Mouse (Mus musculus): ENCODE data around the gene Dcp1b. TPM values are rescaled to one million over a fixed set of nuclear protein-coding genes. Genes with fewer than 3 reads are reported as not detected.

The Dcp1b gene
- total and polyA plus RNA-seq, 2 experiments = 2.5 to 4.1 TPM

GRCm38 (mm10) chr6:119196382-119197305 lies 21.6 kb downstream of the Dcp1b start, which contains the start of gene Cacna1c:
Gene Cacna1c (minus strand): TSS chr6:119196418.
- no peak for DNase-seq (ENCODE audit: extremely low read depth, low read depth, low spot score)
- H3K27me3 ChIP-seq (ENCODE audit: control insufficient read depth, insufficient read depth, low read length) = no peaks in the 10 kb centered on the region
- TF ChIP-seq CTCF (IDR thresholded peaks at IDR 0.05; ENCODE audit: low read depth, low read length) = no peak
- TF ChIP-seq POLR2A (IDR thresholded peaks at IDR 0.05; ENCODE audit: extremely low read depth, insufficient read depth, low read length) = no peak
- H3K4me3 ChIP-seq (ENCODE audit: insufficient read depth, low read depth, low read length) = no peak within 1 kb of the TSS
- 55% methylated on average over 17 of the region's 17 CpGs for WGBS
- H3K36me3 ChIP-seq (ENCODE audit: control insufficient read depth, insufficient read depth, low read length) = peaks cover 4% of the 10 kb centered on the region; the same call in 1 of the 2 replicates
- H3K9ac ChIP-seq (ENCODE audit: low read depth, low read length) = no peak within 1 kb of the TSS
- no peaks in the 10 kb centered on the region for H3K79me2 ChIP-seq (ENCODE audit: control insufficient read depth, insufficient read depth, low read length)
- no peaks in the 10 kb centered on the region for H3K4me1 ChIP-seq (ENCODE audit: control insufficient read depth, insufficient read depth, low read length)
- no peak within 1 kb of the TSS for H3K27ac ChIP-seq (replicated peaks; ENCODE audit: insufficient read depth, low read depth, low read length)

- no peak overlapping the region for H3K4me3 ChIP-seq (ENCODE audit: insufficient read depth, low read depth, low read length)
- no peaks in the 10 kb centered on the region for H3K27me3 ChIP-seq (ENCODE audit: control insufficient read depth, insufficient read depth, low read length)
- TF ChIP-seq POLR2A (IDR thresholded peaks at IDR 0.05; ENCODE audit: extremely low read depth, insufficient read depth, low read length) (no peak), CTCF (IDR thresholded peaks at IDR 0.05; ENCODE audit: low read depth, low read length) (no peak)
- H3K27ac ChIP-seq (replicated peaks; ENCODE audit: insufficient read depth, low read depth, low read length) = no peak overlapping the region
- H3K36me3 ChIP-seq (ENCODE audit: control insufficient read depth, insufficient read depth, low read length) = no peaks in the 10 kb centered on the region
- 70% methylated on average over 15 of the region's 15 CpGs for WGBS
- H3K79me2 ChIP-seq (ENCODE audit: control insufficient read depth, insufficient read depth, low read length) = no peaks in the 10 kb centered on the region
- no peak for DNase-seq (ENCODE audit: extremely low read depth, low read depth, low spot score)
- H3K9ac ChIP-seq (ENCODE audit: low read depth, low read length) = no peak overlapping the region
- no peaks in the 10 kb centered on the region for H3K4me1 ChIP-seq (ENCODE audit: control insufficient read depth, insufficient read depth, low read length)
These were observed 23.7 kb downstream of the Dcp1b start for GRCm38 (mm10) chr6:119198534-119199273.

- 66% methylated on average over 8 of the region's 8 CpGs for WGBS
- Histone ChIP-seq H3K79me2 (ENCODE audit: control insufficient read depth, insufficient read depth, low read length) (no peaks in the 10 kb centered on the region), H3K4me1 (ENCODE audit: control insufficient read depth, insufficient read depth, low read length) (no peaks in the 10 kb centered on the region), H3K4me3 (ENCODE audit: insufficient read depth, low read depth, low read length) (no peak overlapping the region), H3K9ac (ENCODE audit: low read depth, low read length) (no peak overlapping the region), H3K27ac (replicated peaks; ENCODE audit: insufficient read depth, low read depth, low read length) (no peak overlapping the region), H3K36me3 (ENCODE audit: control insufficient read depth, insufficient read depth, low read length) (no peaks in the 10 kb centered on the region), H3K27me3 (ENCODE audit: control insufficient read depth, insufficient read depth, low read length) (no peaks in the 10 kb centered on the region)
- TF ChIP-seq POLR2A (IDR thresholded peaks at IDR 0.05; ENCODE audit: extremely low read depth, insufficient read depth, low read length) (no peak), CTCF (IDR thresholded peaks at IDR 0.05; ENCODE audit: low read depth, low read length) (no peak)
- no peak for DNase-seq (ENCODE audit: extremely low read depth, low read depth, low spot score)
These were observed 24.3 kb downstream of the Dcp1b start for GRCm38 (mm10) chr6:119199274-119199879.

- H3K4me3 ChIP-seq (ENCODE audit: insufficient read depth, low read depth, low read length) = no peak overlapping the region
- WGBS = 38% methylated on average over 5 of the region's 5 CpGs
- peak; percentile 11 for DNase-seq (ENCODE audit: extremely low read depth, low read depth, low spot score)
These were observed 25.3 kb downstream of the Dcp1b start for GRCm38 (mm10) chr6:119200362-119200761.

GRCm38 (mm10) chr6:119201575-119201974 lies 26.5 kb downstream of the Dcp1b start:
- DNase-seq (ENCODE audit: extremely low read depth, low read depth, low spot score) = no peak
- no peak overlapping the region for H3K4me3 ChIP-seq (ENCODE audit: insufficient read depth, low read depth, low read length)
- peaks cover 2% of the 10 kb centered on the region; the same call in 1 of the 2 replicates for H3K36me3 ChIP-seq (ENCODE audit: control insufficient read depth, insufficient read depth, low read length)
- 86% methylated on average over 4 of the region's 4 CpGs for WGBS
- TF ChIP-seq POLR2A (IDR thresholded peaks at IDR 0.05; ENCODE audit: extremely low read depth, insufficient read depth, low read length) (no peak), CTCF (IDR thresholded peaks at IDR 0.05; ENCODE audit: low read depth, low read length) (no peak)
- no peak overlapping the region for H3K27ac ChIP-seq (replicated peaks; ENCODE audit: insufficient read depth, low read depth, low read length)
- no peaks in the 10 kb centered on the region for H3K79me2 ChIP-seq (ENCODE audit: control insufficient read depth, insufficient read depth, low read length)
- no peaks in the 10 kb centered on the region for H3K27me3 ChIP-seq (ENCODE audit: control insufficient read depth, insufficient read depth, low read length)
- no peak overlapping the region for H3K9ac ChIP-seq (ENCODE audit: low read depth, low read length)
- no peaks in the 10 kb centered on the region for H3K4me1 ChIP-seq (ENCODE audit: control insufficient read depth, insufficient read depth, low read length)

More at GRCm38 (mm10) chr6:119200362-119200761, 25.3 kb downstream of the Dcp1b start:
- Histone ChIP-seq H3K36me3 (ENCODE audit: control insufficient read depth, insufficient read depth, low read length) (no peaks in the 10 kb centered on the region), H3K27ac (replicated peaks; ENCODE audit: insufficient read depth, low read depth, low read length) (no peak overlapping the region), H3K4me1 (ENCODE audit: control insufficient read depth, insufficient read depth, low read length) (no peaks in the 10 kb centered on the region), H3K27me3 (ENCODE audit: control insufficient read depth, insufficient read depth, low read length) (no peaks in the 10 kb centered on the region), H3K9ac (ENCODE audit: low read depth, low read length) (no peak overlapping the region), H3K79me2 (ENCODE audit: control insufficient read depth, insufficient read depth, low read length) (no peaks in the 10 kb centered on the region)
- TF ChIP-seq CTCF (IDR thresholded peaks at IDR 0.05; ENCODE audit: low read depth, low read length) = no peak
- no peak for TF ChIP-seq POLR2A (IDR thresholded peaks at IDR 0.05; ENCODE audit: extremely low read depth, insufficient read depth, low read length)
